Mouse (Mus musculus): ENCODE data around the gene Ccdc65.
"Not testable (repeated sequence)": the region's sequence is repeated elsewhere in the genome, so short reads cannot be mapped to it uniquely, and the experiment has no call there.

Ccdc65 gene

GRCm38 (mm10) chr15:98737881-98738280, 29.9 kb downstream of the Ccdc65 start:
- no peak for DNase-seq (ENCODE audit: low read depth, low spot score)

DNA sequence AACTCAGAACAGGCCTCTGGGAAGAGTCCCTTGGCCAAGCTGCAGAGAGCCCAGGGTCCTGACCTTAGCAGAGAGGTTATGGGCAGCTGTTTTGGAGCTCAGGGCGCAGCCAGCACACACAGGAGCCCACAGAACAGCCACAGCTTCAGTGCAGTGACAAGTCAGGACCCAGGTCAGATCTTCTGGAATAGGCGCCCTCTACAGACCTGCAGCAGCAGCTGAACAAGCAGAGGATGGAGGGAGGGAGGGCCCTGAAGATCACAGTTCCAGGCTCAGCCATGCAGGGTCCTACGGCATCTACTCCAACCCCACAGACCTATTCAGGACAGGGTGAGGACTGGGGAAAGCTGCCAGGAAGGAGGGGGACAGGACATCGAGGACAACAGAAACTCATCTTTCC, 30.8 kb downstream of the Ccdc65 start:
- no peak for DNase-seq (ENCODE audit: low read depth, low spot score)

GRCm38 (mm10) chr15:98740219-98740618, 32.2 kb downstream of the Ccdc65 start:
- no peak for DNase-seq (ENCODE audit: low read depth, low spot score)

DNA sequence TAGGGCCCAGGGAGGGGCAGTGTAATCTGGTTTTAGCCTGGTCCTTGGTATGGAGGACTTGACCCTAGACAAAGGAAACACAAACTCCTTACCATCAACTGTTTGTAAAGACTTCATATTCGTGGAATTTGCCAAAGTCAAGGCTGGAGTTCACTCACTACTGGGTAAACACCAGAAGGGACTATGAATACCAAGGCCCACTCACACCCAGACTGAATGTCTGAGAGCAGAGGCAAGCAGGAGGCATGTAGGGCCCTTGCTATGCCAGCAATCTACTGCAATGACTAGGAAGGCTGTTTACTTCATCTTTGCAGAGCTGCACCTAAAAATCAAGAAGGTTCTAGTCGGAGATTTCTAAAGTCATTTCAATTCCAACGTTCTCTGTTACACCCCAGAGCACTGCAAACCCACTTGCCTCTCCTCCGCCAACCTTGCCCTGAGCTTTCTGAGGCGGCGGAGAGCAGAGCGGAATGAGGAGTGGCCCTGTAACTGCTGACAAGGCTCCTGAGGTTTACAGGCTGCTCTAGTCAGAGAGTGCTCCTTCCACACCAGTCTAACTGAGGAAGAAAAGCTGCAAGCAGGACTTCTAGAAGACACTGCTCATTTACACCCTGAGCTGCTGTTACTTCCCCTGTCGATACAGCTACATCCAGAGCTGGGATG, 34.9 kb downstream of the Ccdc65 start:
- DNase-seq (ENCODE audit: low read depth, low spot score), result no peak

GRCm38 (mm10) chr15:98743863-98744262, 35.9 kb downstream of the Ccdc65 start:
- not testable (repeated sequence) for DNase-seq (ENCODE audit: low read depth, low spot score)

DNA sequence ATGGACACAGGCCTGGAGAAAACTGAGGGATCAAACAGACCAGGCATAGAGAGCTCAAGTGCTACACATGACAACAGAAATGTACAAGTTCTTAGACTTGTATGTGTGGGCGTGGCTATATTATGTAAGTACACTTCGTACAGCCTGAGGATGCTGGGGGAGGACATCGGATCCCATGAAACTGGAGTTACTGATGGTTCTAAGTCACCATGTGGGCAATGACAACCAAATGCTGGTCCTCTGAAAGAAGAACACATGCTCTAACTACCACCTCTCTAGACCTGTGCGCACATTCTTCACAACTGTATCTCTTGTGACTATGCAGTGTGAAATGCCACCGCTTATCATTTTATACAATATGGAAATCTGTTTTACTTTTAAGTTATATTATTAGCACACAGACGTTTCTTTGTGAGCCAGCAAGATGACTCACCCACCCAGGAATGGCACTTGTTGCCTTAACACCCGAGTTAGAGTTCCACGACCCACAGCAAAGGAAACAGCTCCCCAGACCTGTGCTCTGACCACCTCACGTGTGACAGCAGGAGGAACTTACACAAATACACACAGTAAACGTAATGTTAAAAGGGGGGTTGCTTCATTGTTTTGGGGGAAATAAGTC, 38.4 kb downstream of the Ccdc65 start:
- no peak for DNase-seq (ENCODE audit: low read depth, low spot score)

DNA sequence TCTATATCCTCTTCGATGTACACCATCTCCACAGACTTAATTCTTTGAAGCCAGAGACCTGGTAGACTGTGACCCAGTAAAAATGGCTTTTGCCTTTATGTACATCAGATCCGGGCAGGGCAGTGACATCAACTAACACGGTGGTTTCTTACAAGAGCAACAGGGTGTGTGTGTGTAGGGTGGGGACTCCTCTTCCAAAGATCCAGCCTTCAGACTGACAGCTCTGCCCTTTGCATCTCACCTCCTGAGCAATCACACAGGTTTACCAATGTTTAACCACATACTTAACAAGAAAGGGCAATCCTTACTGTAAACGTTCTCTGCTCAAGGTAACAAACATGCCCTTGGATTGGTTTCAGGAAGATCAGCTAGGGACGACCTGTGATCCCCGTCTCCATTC, 39.3 kb downstream of the Ccdc65 start:
- no peak for DNase-seq (ENCODE audit: low read depth, low spot score)

GRCm38 (mm10) chr15:98749093-98749492, 41.1 kb downstream of the Ccdc65 start:
- DNase-seq (ENCODE audit: low read depth, low spot score), result no peak

- DNase-seq (ENCODE audit: low read depth, low spot score), result no peak
These were observed 45.0 kb downstream of the Ccdc65 start for GRCm38 (mm10) chr15:98753021-98753423.

GRCm38 (mm10) chr15:98754125-98754524, 46.1 kb downstream of the Ccdc65 start:
- DNase-seq (ENCODE audit: low read depth, low spot score), result no peak

- peak; percentile 16 for DNase-seq (ENCODE audit: low read depth, low spot score)
These were observed 54.2 kb downstream of the Ccdc65 start for GRCm38 (mm10) chr15:98762201-98762621.

- peak; percentile 80 for DNase-seq (ENCODE audit: low read depth, low spot score)
These were observed 54.9 kb downstream of the Ccdc65 start, which contains the start of gene Arf3 for GRCm38 (mm10) chr15:98762670-98763529. Gene Arf3 (minus strand): TSS chr15:98763214.

DNA sequence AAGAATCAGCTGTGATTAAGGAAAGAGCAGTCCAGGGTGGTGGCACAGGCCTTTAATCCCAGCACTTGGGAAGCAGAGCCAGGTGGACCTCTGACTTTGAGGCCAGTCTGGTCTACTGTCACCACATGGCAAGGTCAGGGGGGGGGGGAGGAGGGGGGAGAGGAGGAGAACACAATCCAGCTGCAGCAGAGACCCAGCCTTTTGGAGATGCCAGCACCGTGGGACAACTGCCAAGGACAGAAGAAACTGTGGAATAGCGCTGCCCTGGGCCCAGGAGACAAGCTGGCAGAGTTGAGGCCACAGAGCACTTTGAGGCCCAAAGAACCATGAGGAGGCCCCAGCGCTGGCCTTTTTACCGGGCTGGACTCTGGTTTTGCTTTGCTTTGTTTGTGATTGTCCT, 57.9 kb downstream of the Ccdc65 start:
- no peak for DNase-seq (ENCODE audit: low read depth, low spot score)

DNA sequence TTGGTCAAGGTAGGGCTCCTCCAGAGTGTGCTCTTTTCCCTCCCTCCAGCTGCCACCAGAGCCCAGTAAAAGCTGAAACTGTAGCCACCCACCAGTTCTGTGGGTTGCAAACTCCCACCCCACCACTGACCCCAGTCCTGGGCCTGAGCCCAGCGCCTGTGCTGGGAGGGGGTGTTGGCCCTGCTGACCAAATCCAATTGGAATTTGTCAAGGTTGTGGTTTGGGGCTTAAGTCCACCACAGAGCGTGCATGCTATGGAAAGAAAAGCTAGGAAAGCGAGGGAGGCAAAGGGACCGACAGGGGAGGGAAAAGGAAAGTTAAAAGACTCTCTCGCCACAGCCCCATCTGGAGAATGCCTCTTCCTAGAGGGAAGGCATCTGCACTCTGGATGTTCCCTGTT, 60.3 kb downstream of the Ccdc65 start:
- DNase-seq (ENCODE audit: low read depth, low spot score), result no peak

- no peak for DNase-seq (ENCODE audit: low read depth, low spot score)
These were observed 63.9 kb downstream of the Ccdc65 start for GRCm38 (mm10) chr15:98771813-98772425.

DNA sequence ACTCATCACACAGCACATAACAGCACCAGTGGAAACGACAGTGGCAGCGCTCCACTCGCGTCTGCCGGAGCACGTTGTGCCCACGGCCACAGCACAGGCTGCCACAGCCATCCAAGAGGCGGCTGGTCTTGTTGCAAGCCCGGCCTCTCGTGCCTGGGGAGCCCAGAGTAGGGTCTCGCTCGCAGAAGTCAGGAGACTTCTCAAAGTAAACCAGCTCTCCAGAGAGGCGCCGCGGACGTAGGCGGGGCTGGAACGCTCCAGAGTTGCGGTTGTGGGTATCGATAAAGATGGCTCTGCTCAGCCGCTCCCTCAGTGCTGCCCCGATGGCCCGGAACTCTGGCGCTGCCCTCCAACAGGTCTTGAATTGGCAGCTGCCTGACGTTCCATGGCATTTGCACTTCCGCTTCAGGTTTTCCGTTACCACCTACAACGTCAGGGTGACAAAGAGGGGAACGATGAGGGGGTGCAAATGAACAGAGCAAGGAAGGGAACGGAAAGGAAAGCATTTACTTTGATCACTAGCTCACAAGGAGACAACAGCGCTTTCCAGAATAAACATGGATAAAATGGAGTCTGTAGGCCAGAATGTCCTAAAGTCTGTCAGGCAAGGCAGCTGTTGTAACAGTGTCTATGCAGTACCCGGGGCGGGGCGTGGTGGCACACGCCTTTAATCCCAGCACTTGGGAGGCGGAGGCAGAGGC, 64.7 kb downstream of the Ccdc65 start:
- no peak for DNase-seq (ENCODE audit: low read depth, low spot score)
